Mouse (Mus musculus) embryonic facial prominence, embryonic 14.5 days (tissue): ENCODE results near the gene 2310022B05Rik. TPM values are rescaled to one million over a fixed set of nuclear protein-coding genes. Genes with fewer than 3 reads are reported as not detected.

Experiments
- ATAC-seq: fragments of 200-750 bp; cut with Nextera tagmentation; 2 replicates; pipeline ENCODE4 v1.8.0; 2017; ENCODE audit warnings: low read depth, moderate number of reproducible peaks, moderate TSS enrichment
- DNase-seq: peaks from one replicate; pipeline ENCODE4 v3.0.0-alpha.2; 2015; ENCODE audit warnings: low spot score
- H3K27ac ChIP-seq: fragments of 300-500 bp; sonication (generic); replicated peaks from 2 replicates; pipeline ENCODE4 v1.5.1; 2014; ENCODE audit warnings: low read depth, mild to moderate bottlenecking, low read length, moderate library complexity
- H3K27me3 ChIP-seq: fragments of 300-500 bp; sonication (generic); replicated peaks from 2 replicates; pipeline ENCODE4 v1.6.1; 2014; ENCODE audit warnings: low read length; ENCODE audit not compliant: control insufficient read depth, insufficient read depth
- H3K36me3 ChIP-seq: fragments of 300-500 bp; sonication (generic); 2 replicates; pipeline ENCODE4 v1.6.1; 2014; ENCODE audit warnings: low read length, mixed read lengths; ENCODE audit not compliant: control insufficient read depth, insufficient read depth
- H3K4me1 ChIP-seq: fragments of 300-500 bp; sonication (generic); 2 replicates; pipeline ENCODE4 v1.6.1; 2014; ENCODE audit warnings: antibody characterized with exemption, low read length; ENCODE audit not compliant: control insufficient read depth, insufficient read depth
- H3K4me2 ChIP-seq: fragments of 300-500 bp; sonication (generic); 2 replicates; pipeline ENCODE4 v1.6.1; 2014; ENCODE audit warnings: low read depth, mild to moderate bottlenecking, low read length, moderate library complexity, mixed read lengths
- H3K4me3 ChIP-seq: fragments of 300-500 bp; sonication (generic); 2 replicates; pipeline ENCODE4 v1.5.1; 2014; ENCODE audit warnings: low read depth, mild to moderate bottlenecking, low read length
- H3K9ac ChIP-seq: fragments of 300-500 bp; sonication (generic); 2 replicates; pipeline ENCODE4 v1.6.1; 2014; ENCODE audit warnings: low read depth, mild to moderate bottlenecking, low read length, moderate library complexity, mixed read lengths
- H3K9me3 ChIP-seq: fragments of 300-500 bp; sonication (generic); 2 replicates; pipeline ENCODE4 v1.6.1; 2016; ENCODE audit warnings: low read length; ENCODE audit not compliant: control insufficient read depth
- WGBS: fragments of 180-500 bp; shearing (Covaris S2); extraction: QIAGEN DNeasy Blood & Tissue Kit; methylation state at CpG from one replicate; pipeline ENCODE4 v1.1.7; 2014; 5-methylcytosine and 5-hydroxymethylcytosine counted together
- polyA plus RNA-seq: library from polyadenylated mRNA; unstranded; fragments of >200 nt; fragmentation: Nextera tagmentation; extraction: Ambion mirVana; gene quantifications from 2 replicates; pipeline ENCODE4 v1.2.1, GENCODE M21; 2014

The 2310022B05Rik gene
- polyA plus RNA-seq, 1 experiment from 2014 or later: 45.5 TPM

DNA sequence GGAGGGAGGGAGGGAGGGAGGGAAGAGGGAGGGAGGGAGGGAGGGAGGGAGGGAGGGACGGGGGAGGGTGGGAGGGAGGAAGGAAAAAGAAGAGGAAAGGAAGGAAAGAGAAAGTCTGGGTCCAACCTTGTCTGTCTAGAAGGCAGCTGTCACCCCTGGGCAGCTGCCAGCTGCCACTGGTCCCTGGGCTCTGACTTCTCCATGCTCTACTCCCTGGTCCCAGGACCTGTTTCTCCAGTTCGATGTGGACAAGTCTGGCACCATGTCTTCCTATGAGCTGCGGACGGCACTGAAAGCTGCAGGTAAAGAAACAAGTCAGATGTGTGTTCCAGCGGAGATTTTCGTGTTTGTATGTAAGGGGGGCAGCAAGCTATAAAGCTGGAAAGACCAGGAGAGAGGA lies 48.8 kb downstream of the 2310022B05Rik start:
- H3K9me3 ChIP-seq: no peaks in the 10 kb centered on the region
- H3K9ac ChIP-seq: no peak overlapping the region
- H3K4me1 ChIP-seq: no peaks in the 10 kb centered on the region
- H3K36me3 ChIP-seq: no peaks in the 10 kb centered on the region
- H3K27ac ChIP-seq: no peak overlapping the region
- ATAC-seq (no peak), DNase-seq (no peak)
- peaks cover 6% of the 10 kb centered on the region; the same call in 1 of the 2 replicates for H3K27me3 ChIP-seq
- H3K4me3 ChIP-seq: no peak overlapping the region
- WGBS: 76% methylated on average over 5 of the region's 6 CpGs
- no peak overlapping the region for H3K4me2 ChIP-seq

DNA sequence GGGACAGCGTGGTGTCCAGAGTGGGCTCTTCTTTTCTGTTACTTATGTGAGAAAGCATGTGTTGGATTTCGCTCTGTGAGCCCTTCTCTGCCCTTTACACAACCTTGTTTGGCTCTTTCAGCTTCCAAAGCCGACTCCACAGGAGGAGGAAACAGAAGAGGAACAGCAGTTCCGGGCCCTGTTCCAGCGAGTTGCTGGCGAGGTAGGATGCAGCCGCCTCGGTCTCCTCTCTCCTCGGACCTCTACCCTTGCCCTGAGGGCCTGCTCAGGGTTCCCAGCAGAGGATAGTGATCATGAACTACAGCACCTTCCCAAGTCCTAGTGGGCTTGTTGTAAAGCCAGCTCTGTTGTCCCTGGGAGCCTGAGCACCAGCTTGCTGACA lies 54.2 kb downstream of the 2310022B05Rik start:
- no peak for DNase-seq
- no peaks in the 10 kb centered on the region for H3K4me1 ChIP-seq
- WGBS: 73% methylated on average over 9 of the region's 9 CpGs
- H3K4me3 ChIP-seq: no peak overlapping the region
- H3K9ac ChIP-seq: no peak overlapping the region
- H3K27ac ChIP-seq: no peak overlapping the region
- H3K27me3 ChIP-seq: no peaks in the 10 kb centered on the region
- H3K4me2 ChIP-seq: no peak overlapping the region
- no peak for ATAC-seq
- no peaks in the 10 kb centered on the region for H3K9me3 ChIP-seq
- H3K36me3 ChIP-seq: no peaks in the 10 kb centered on the region

DNA sequence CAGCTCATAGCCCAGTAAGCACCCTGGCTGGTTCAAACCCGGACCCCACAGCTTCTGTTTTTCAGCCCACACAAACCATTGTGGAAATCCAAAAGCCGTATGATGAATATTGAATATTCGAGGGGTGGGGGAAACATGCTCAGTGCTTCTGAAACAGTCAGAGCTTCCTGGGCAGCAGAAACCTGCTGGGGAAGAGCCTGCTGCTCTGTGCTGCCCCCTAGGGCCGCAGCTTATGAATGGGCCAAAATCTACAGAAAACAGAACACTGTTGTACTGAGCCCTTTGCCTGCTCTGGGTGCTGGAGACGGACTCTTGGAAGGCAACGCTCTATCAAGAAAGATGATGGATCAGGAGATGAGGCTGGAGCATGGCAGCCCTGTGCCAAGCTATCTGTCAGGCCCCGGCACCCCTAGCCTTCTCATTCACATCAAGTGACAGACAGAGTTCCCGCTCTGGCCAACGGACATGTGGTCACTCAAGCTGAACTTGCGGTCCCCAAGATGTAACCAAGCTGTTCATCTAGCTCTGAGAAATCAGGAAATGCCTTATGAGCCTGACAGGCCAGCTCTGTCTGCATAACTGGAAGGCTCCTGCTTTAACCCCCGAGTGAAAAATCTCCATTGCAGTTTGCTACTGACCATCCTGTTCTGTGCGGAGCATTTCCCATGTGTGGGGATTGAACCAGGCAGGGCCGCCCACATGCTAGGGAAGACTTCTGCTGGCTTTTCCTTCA lies 54.8 kb downstream of the 2310022B05Rik start:
- Histone ChIP-seq H3K4me3 (no peak overlapping the region), H3K9ac (no peak overlapping the region), H3K36me3 (no peaks in the 10 kb centered on the region), H3K4me2 (no peak overlapping the region), H3K27me3 (no peaks in the 10 kb centered on the region), H3K9me3 (no peaks in the 10 kb centered on the region), H3K4me1 (no peaks in the 10 kb centered on the region), H3K27ac (no peak overlapping the region)
- DNase-seq (no peak), ATAC-seq (no peak)
- 77% methylated on average over 13 of the region's 13 CpGs for WGBS

DNA sequence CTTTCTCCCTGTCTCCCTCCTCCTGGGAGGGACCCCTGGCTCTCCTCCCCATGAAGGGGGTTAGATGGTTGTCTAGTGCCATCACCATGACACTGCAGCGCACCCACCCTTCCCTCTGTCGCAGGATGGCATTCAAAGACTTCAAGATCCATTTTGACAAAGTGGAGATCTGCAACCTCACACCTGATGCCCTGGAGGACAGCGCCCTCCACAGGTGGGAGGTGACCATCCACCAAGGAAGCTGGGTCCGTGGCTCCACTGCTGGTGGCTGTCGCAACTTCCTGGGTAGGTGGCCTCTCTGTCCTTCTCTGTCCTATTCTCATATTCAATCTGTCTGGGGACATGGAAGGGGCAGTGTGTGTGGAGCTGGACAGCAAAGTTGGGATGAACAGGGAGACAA lies 59.1 kb downstream of the 2310022B05Rik start:
- no peak overlapping the region for H3K27ac ChIP-seq
- H3K4me3 ChIP-seq: no peak overlapping the region
- no peak for ATAC-seq
- no peak overlapping the region for H3K4me2 ChIP-seq
- no peaks in the 10 kb centered on the region for H3K36me3 ChIP-seq
- no peaks in the 10 kb centered on the region for H3K9me3 ChIP-seq
- no peak overlapping the region for H3K9ac ChIP-seq
- no peak for DNase-seq
- H3K4me1 ChIP-seq: no peaks in the 10 kb centered on the region
- no peaks in the 10 kb centered on the region for H3K27me3 ChIP-seq
- 79% methylated on average over 5 of the region's 5 CpGs for WGBS

DNA sequence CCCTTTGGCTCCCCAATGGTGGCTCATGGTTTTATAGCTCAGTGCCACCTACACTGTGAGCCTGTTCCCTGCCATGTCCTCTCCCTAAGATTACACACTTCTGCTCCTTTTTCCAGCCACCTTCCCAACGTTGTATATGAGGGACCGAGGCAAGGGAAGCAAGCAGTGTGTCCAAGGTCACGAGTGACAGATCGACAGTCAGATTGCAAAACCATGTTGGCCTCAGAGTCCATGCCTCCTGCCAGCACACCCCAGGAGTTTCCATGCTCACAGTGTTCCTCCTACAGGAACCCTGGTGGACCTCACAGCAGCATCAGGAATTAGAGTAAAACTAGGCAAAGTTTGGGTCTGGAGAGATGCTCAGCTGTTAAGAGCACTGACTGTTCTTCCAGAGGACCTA lies 73.8 kb downstream of the 2310022B05Rik start:
- no peak for DNase-seq
- 77% methylated on average over 4 of the region's 4 CpGs for WGBS
- Histone ChIP-seq H3K9me3 (no peaks in the 10 kb centered on the region), H3K4me3 (no peak overlapping the region), H3K27ac (no peak overlapping the region), H3K9ac (no peak overlapping the region), H3K27me3 (no peaks in the 10 kb centered on the region), H3K4me1 (no peaks in the 10 kb centered on the region; the same call in 1 of the 2 replicates), H3K4me2 (no peak overlapping the region), H3K36me3 (no peaks in the 10 kb centered on the region)
- no peak for ATAC-seq

DNA sequence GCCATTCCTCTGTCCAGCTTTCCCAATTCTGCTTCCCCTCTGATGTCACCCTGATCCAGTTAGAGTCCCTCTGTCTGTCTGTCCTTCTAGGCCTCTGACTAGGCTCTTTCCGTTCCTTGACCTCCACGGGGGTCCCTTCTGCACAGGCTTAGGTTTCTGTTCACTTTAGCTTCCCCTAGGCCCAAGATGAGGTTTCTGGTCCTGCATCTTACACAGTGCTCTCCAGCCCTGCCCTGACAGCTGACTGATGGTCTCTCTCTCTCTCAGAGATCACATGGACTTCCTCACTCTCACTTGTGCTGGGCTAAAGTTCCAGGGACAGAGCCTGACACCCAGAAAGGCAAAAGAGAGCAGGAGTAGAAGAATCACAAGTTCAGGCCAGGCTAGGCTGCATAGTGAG lies 76.6 kb downstream of the 2310022B05Rik start:
- Histone ChIP-seq H3K36me3 (no peaks in the 10 kb centered on the region), H3K9ac (no peak overlapping the region), H3K27me3 (no peaks in the 10 kb centered on the region), H3K4me3 (no peak overlapping the region), H3K4me2 (no peak overlapping the region), H3K9me3 (no peaks in the 10 kb centered on the region), H3K4me1 (no peaks in the 10 kb centered on the region; the same call in 1 of the 2 replicates), H3K27ac (no peak overlapping the region)
- no peak for DNase-seq
- 74% methylated on average over 2 of the region's 2 CpGs for WGBS
- ATAC-seq: no peak

Other genes starting within 250 kb of the 2310022B05Rik start
- gene Pgbd5, start 223.7 kb downstream of the 2310022B05Rik start, polyA plus RNA-seq: 2.6 and 3.3 TPM in 2 replicates
- 36.6 and 39.0 TPM in 2 replicates for gene Cog2, start 142.6 kb downstream of the 2310022B05Rik start, polyA plus RNA-seq
- gene Agt, start 93.7 kb downstream of the 2310022B05Rik start, polyA plus RNA-seq: 1.7 and 3.3 TPM in 2 replicates
- 0.10 TPM in 1 of 2 replicates, not detected in the other for gene Capn9, start 87.3 kb downstream of the 2310022B05Rik start, polyA plus RNA-seq
- 47.9 and 49.4 TPM in 2 replicates for gene Ttc13, start 58.6 kb upstream of the 2310022B05Rik start, polyA plus RNA-seq
- gene Arv1, start 58.8 kb upstream of the 2310022B05Rik start, polyA plus RNA-seq: 16.1 and 20.0 TPM in 2 replicates
- gene Fam89a, start 88.5 kb upstream of the 2310022B05Rik start, polyA plus RNA-seq: 3.9 and 4.5 TPM in 2 replicates
- 0.97 and 1.1 TPM in 2 replicates for gene Trim67, start 129.7 kb upstream of the 2310022B05Rik start, polyA plus RNA-seq
- gene Gnpat, start 199.7 kb upstream of the 2310022B05Rik start, polyA plus RNA-seq: 96.4 and 97.8 TPM in 2 replicates
- 35.3 and 36.5 TPM in 2 replicates for gene 2810004N23Rik, start 199.8 kb upstream of the 2310022B05Rik start, polyA plus RNA-seq
- gene Exoc8, start 234.3 kb upstream of the 2310022B05Rik start, polyA plus RNA-seq: 5.4 and 7.2 TPM in 2 replicates
- gene Sprtn, start 234.5 kb upstream of the 2310022B05Rik start, polyA plus RNA-seq: 9.8 and 10.0 TPM in 2 replicates